Mouse (Mus musculus): ENCODE data around the gene Ssbp3.

DNA sequence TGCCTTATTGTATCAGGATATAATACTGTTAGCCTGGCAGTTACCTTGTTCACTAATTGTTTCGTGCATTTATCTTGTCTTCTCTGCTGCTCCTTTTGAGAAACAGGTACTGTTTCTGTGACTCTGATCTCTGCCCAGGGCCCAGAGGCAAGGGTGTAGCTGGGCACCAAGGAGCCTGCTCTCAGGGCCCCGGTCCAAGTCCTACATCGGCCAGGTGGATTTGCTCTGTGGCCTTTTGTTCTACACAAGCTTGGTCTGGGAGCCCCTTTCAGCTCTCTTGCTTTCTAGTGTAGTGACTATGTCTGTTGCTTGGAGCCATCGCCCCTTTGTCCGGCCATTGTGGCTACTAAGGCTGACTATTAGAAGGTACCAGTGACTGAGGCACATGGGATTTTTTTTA lies 82.6 kb downstream of the Ssbp3 start:
- TF ChIP-seq POLR2A (IDR thresholded peaks at IDR 0.05; ENCODE audit: borderline replicate concordance, extremely low read depth, low read depth, low read length): no peak
- no peak for TF ChIP-seq CTCF (IDR thresholded peaks at IDR 0.05; ENCODE audit: insufficient read depth, low read length)

Data from lung, adult 2 months (tissue).